ENCODE assay signal across 16 mouse cellular contexts in genomic region chr4:111817478-111817877, GRCm38 (mm10).
DNase-seq lines count a peak whose midpoint lies in the region; ATAC-seq and TF ChIP-seq lines count a peak whose summit lies in the region.
"Had no signal": no experiment of that assay in that cellular context is flagged by ENCODE, and none has a peak within 500 bp of the region (broad histone marks: within the 10 kb centered on the region; RNA-seq: fewer than 3 reads in every experiment).

No protein-coding gene starts in this region.

- 59% methylated on average over 4 of the region's 4 CpGs for WGBS in hindbrain, embryonic 11.5 days
- 70% methylated on average over 4 of the region's 4 CpGs for WGBS in hindbrain, postnatal 0 days
- 50% methylated on average over 4 of the region's 4 CpGs for WGBS in neural tube, embryonic 11.5 days
- 42% methylated on average over 4 of the region's 4 CpGs for WGBS in stomach, postnatal 0 days
- 81% methylated on average over 4 of the region's 4 CpGs for WGBS in midbrain, embryonic 13.5 days

- no peak for ATAC-seq in hindbrain, embryonic 11.5 days (ENCODE audit: low FRiP score)
- ATAC-seq in hindbrain, postnatal 0 days = no peak
- no peak for ATAC-seq in neural tube, embryonic 11.5 days (ENCODE audit: insufficient read depth, low FRiP score, low TSS enrichment)
- no peak for ATAC-seq in stomach, postnatal 0 days (ENCODE audit: low FRiP score, low TSS enrichment)
- ATAC-seq in midbrain, embryonic 13.5 days = no peak

- no peaks in the 10 kb centered on the region for H3K27me3 ChIP-seq in hindbrain, embryonic 11.5 days (ENCODE audit: control insufficient read depth, insufficient read depth, low read length)
- H3K27me3 ChIP-seq in hindbrain, postnatal 0 days (ENCODE audit: insufficient read depth, low read length) = no peaks in the 10 kb centered on the region
- H3K27me3 ChIP-seq in neural tube, embryonic 11.5 days (ENCODE audit: control insufficient read depth, insufficient read depth, low read length) = no peaks in the 10 kb centered on the region
- no peaks in the 10 kb centered on the region for H3K27me3 ChIP-seq in stomach, postnatal 0 days (ENCODE audit: control insufficient read depth, insufficient read depth, low read length)
- H3K27me3 ChIP-seq in midbrain, embryonic 13.5 days = no peaks in the 10 kb centered on the region
- H3K27me3 ChIP-seq: embryonic facial prominence, embryonic 12.5 days; hindbrain, embryonic 15.5 days had no signal

- H3K36me3 ChIP-seq in hindbrain, embryonic 11.5 days (ENCODE audit: control insufficient read depth, insufficient read depth, low read length) = no peaks in the 10 kb centered on the region
- H3K36me3 ChIP-seq in hindbrain, postnatal 0 days (ENCODE audit: insufficient read depth, low read length) = no peaks in the 10 kb centered on the region
- no peaks in the 10 kb centered on the region for H3K36me3 ChIP-seq in neural tube, embryonic 11.5 days (ENCODE audit: control insufficient read depth, insufficient read depth, low read length)
- H3K36me3 ChIP-seq in stomach, postnatal 0 days (ENCODE audit: control insufficient read depth, insufficient read depth, low read length) = no peaks in the 10 kb centered on the region
- no peaks in the 10 kb centered on the region for H3K36me3 ChIP-seq in midbrain, embryonic 13.5 days
- H3K36me3 ChIP-seq: embryonic facial prominence, embryonic 12.5 days; hindbrain, embryonic 15.5 days had no signal

- peak; percentile 10 for DNase-seq in hindbrain, embryonic 11.5 days (ENCODE audit: low spot score)
- no peak for DNase-seq in hindbrain, postnatal 0 days (ENCODE audit: low spot score)
- peak; percentile 10 for DNase-seq in fibroblast of lung, adult 2 months (ENCODE audit: low read depth)
- peak; percentile 21 for DNase-seq in neural tube, embryonic 11.5 days (ENCODE audit: low spot score)
- no peak for DNase-seq in gastrocnemius, postnatal 36 days
- no peak for DNase-seq in stomach, postnatal 0 days (ENCODE audit: low spot score)
- DNase-seq in spleen, adult 18-20 months = no peak
- DNase-seq: cerebellum, adult 2 months; heart, adult 18-20 months; kidney, adult 8-10 months; kidney, postnatal 4 days; lung, postnatal 14 days had no signal

- no peak overlapping the region for H3K4me3 ChIP-seq in hindbrain, embryonic 11.5 days (ENCODE audit: low read depth, low read length)
- H3K4me3 ChIP-seq in hindbrain, postnatal 0 days (ENCODE audit: low read length) = no peak overlapping the region
- no peak overlapping the region for H3K4me3 ChIP-seq in neural tube, embryonic 11.5 days (ENCODE audit: low read depth, low read length)
- H3K4me3 ChIP-seq in stomach, postnatal 0 days (ENCODE audit: low read depth, low read length) = no peak overlapping the region
- H3K4me3 ChIP-seq in midbrain, embryonic 13.5 days (replicated peaks) = no peak overlapping the region
- H3K4me3 ChIP-seq: embryonic facial prominence, embryonic 12.5 days; hindbrain, embryonic 15.5 days had no signal

- intact Hi-C loops in gastrocnemius, postnatal 36 days (cut with DNase I) = no loop called here

- no peak for TF ChIP-seq EP300 in stomach, postnatal 0 days (optimal IDR thresholded peaks at IDR 0.05)

- TF ChIP-seq CTCF in hindbrain, postnatal 0 days (IDR thresholded peaks at IDR 0.05; ENCODE audit: low read depth) = no peak
- no peak for TF ChIP-seq CTCF in stomach, postnatal 0 days (IDR thresholded peaks at IDR 0.05; ENCODE audit: low read depth)

- H3K9ac ChIP-seq in hindbrain, embryonic 11.5 days (ENCODE audit: low read depth, low read length) = no peak overlapping the region
- H3K9ac ChIP-seq in hindbrain, postnatal 0 days (replicated peaks; ENCODE audit: low read length) = no peak overlapping the region
- no peak overlapping the region for H3K9ac ChIP-seq in neural tube, embryonic 11.5 days (ENCODE audit: low read length)
- no peak overlapping the region for H3K9ac ChIP-seq in stomach, postnatal 0 days (ENCODE audit: low read length)
- H3K9ac ChIP-seq in midbrain, embryonic 13.5 days (replicated peaks) = no peak overlapping the region
- H3K9ac ChIP-seq: embryonic facial prominence, embryonic 12.5 days; hindbrain, embryonic 15.5 days; liver, embryonic 14.5 days had no signal

- H3K4me1 ChIP-seq in hindbrain, embryonic 11.5 days (replicated peaks; ENCODE audit: control insufficient read depth, insufficient read depth, low read length) = no peaks in the 10 kb centered on the region
- no peaks in the 10 kb centered on the region for H3K4me1 ChIP-seq in hindbrain, postnatal 0 days (ENCODE audit: insufficient read depth, low read length)
- no peaks in the 10 kb centered on the region for H3K4me1 ChIP-seq in neural tube, embryonic 11.5 days (ENCODE audit: control insufficient read depth, insufficient read depth, low read length)
- H3K4me1 ChIP-seq in stomach, postnatal 0 days (replicated peaks; ENCODE audit: control insufficient read depth, insufficient read depth) = no peaks in the 10 kb centered on the region
- H3K4me1 ChIP-seq in midbrain, embryonic 13.5 days (replicated peaks) = no peaks in the 10 kb centered on the region
- H3K4me1 ChIP-seq: hindbrain, embryonic 15.5 days had no signal

- no peaks in the 10 kb centered on the region for H3K9me3 ChIP-seq in hindbrain, embryonic 11.5 days (ENCODE audit: control insufficient read depth, low read length)
- H3K9me3 ChIP-seq in hindbrain, postnatal 0 days (ENCODE audit: low read length) = no peaks in the 10 kb centered on the region
- no peaks in the 10 kb centered on the region for H3K9me3 ChIP-seq in neural tube, embryonic 11.5 days (ENCODE audit: control insufficient read depth, low read length)
- H3K9me3 ChIP-seq in stomach, postnatal 0 days (ENCODE audit: control insufficient read depth, low read length) = no peaks in the 10 kb centered on the region
- H3K9me3 ChIP-seq in midbrain, embryonic 13.5 days = no peaks in the 10 kb centered on the region
- H3K9me3 ChIP-seq: embryonic facial prominence, embryonic 12.5 days; hindbrain, embryonic 15.5 days had no signal

- H3K4me2 ChIP-seq in hindbrain, embryonic 11.5 days (replicated peaks; ENCODE audit: low read depth, low read length) = no peak overlapping the region
- no peak overlapping the region for H3K4me2 ChIP-seq in hindbrain, postnatal 0 days (ENCODE audit: low read depth, low read length)
- H3K4me2 ChIP-seq in neural tube, embryonic 11.5 days (ENCODE audit: low read depth) = no peak overlapping the region
- H3K4me2 ChIP-seq in stomach, postnatal 0 days (replicated peaks; ENCODE audit: low read depth) = no peak overlapping the region
- H3K4me2 ChIP-seq in midbrain, embryonic 13.5 days (replicated peaks) = no peak overlapping the region
- H3K4me2 ChIP-seq: embryonic facial prominence, embryonic 12.5 days; hindbrain, embryonic 15.5 days had no signal

- no peak overlapping the region for H3K27ac ChIP-seq in hindbrain, embryonic 11.5 days (ENCODE audit: low read depth, low read length)
- H3K27ac ChIP-seq in hindbrain, postnatal 0 days = no peak overlapping the region
- no peak overlapping the region for H3K27ac ChIP-seq in neural tube, embryonic 11.5 days (ENCODE audit: low read depth, low read length)
- no peak overlapping the region for H3K27ac ChIP-seq in stomach, postnatal 0 days (replicated peaks)
- H3K27ac ChIP-seq in midbrain, embryonic 13.5 days = no peak overlapping the region
- H3K27ac ChIP-seq: embryonic facial prominence, embryonic 12.5 days; hindbrain, embryonic 15.5 days; liver, embryonic 14.5 days had no signal

Comparison
In these comparisons a context has a peak if more than half of its experiments do, and no peak if none do; other contexts are left out.
1. DNase-seq: peak in hindbrain, embryonic 11.5 days (single experiment), fibroblast of lung, adult 2 months (single experiment) and neural tube, embryonic 11.5 days (single experiment); none in hindbrain, postnatal 0 days (single experiment), gastrocnemius, postnatal 36 days (0 of 2), stomach, postnatal 0 days (single experiment) and spleen, adult 18-20 months (0 of 2).